Mouse (Mus musculus) retina, embryonic 14.5 days (tissue): ENCODE results near the gene Prss32.
A peak's percentile ranks its signal among the peaks of the same experiment; 100 is the strongest.

Source experiments
- DNase-seq: peaks from one replicate; pipeline ENCODE4 v3.0.0-alpha.2; 2015; ENCODE audit warnings: low spot score

Prss32 gene

GRCm38 (mm10) chr17:23843812-23844273, at the start of gene Prss32, which contains the start of gene Prss41:
Prss32 (plus strand) TSS chr17:23843855.
Prss41 (minus strand) TSS chr17:23844172.
- DNase-seq, result peak; percentile 83

GRCm38 (mm10) chr17:23795323-23795722, 48.3 kb upstream of the Prss32 start:
- DNase-seq, result no peak

- no peak for DNase-seq
Measured at GRCm38 (mm10) chr17:23797316-23797715, 46.3 kb upstream of the Prss32 start.

- DNase-seq, result no peak
Measured at GRCm38 (mm10) chr17:23801627-23802026, 42.0 kb upstream of the Prss32 start.

GRCm38 (mm10) chr17:23802746-23803365, 40.8 kb upstream of the Prss32 start:
- DNase-seq, result peak; percentile 99

GRCm38 (mm10) chr17:23803366-23804041, 40.2 kb upstream of the Prss32 start:
- DNase-seq, result peak; percentile 88

- no peak for DNase-seq
Measured at GRCm38 (mm10) chr17:23804426-23805085, 39.1 kb upstream of the Prss32 start.

- no peak for DNase-seq
Measured at GRCm38 (mm10) chr17:23806867-23807266, 36.8 kb upstream of the Prss32 start.

- DNase-seq, result no peak
Measured at GRCm38 (mm10) chr17:23807918-23808317, 35.7 kb upstream of the Prss32 start.

- no peak for DNase-seq
Measured at GRCm38 (mm10) chr17:23815641-23816040, 28.0 kb upstream of the Prss32 start.

GRCm38 (mm10) chr17:23818579-23818978, 25.1 kb upstream of the Prss32 start:
- no peak for DNase-seq

- DNase-seq, result no peak
Measured at GRCm38 (mm10) chr17:23819235-23819634, 24.4 kb upstream of the Prss32 start.

GRCm38 (mm10) chr17:23820731-23821130, 22.9 kb upstream of the Prss32 start:
- DNase-seq, result no peak

GRCm38 (mm10) chr17:23822094-23822493, 21.6 kb upstream of the Prss32 start:
- no peak for DNase-seq

- DNase-seq, result no peak
Measured at GRCm38 (mm10) chr17:23823018-23823417, 20.6 kb upstream of the Prss32 start.

GRCm38 (mm10) chr17:23823614-23824013, 20.0 kb upstream of the Prss32 start:
- no peak for DNase-seq

- no peak for DNase-seq
Measured at GRCm38 (mm10) chr17:23825591-23825990, 18.1 kb upstream of the Prss32 start.

GRCm38 (mm10) chr17:23828271-23829001, 15.2 kb upstream of the Prss32 start:
- DNase-seq, result peak; percentile 67

GRCm38 (mm10) chr17:23829064-23829619, 14.5 kb upstream of the Prss32 start, which contains the start of gene Elob:
Elob (minus strand) TSS chr17:23829136.
- DNase-seq, result peak; percentile 89

GRCm38 (mm10) chr17:23831201-23831600, 12.5 kb upstream of the Prss32 start:
- no peak for DNase-seq

- peak; percentile 35 for DNase-seq
Measured at GRCm38 (mm10) chr17:23836006-23836575, 7.6 kb upstream of the Prss32 start, which contains the start of gene Prss33. Prss33 (minus strand) TSS chr17:23836056.
